Mouse (Mus musculus) heart, embryonic 11.5 days (tissue): ENCODE measurements around the gene 3110001I22Rik. TPM values are rescaled to one million over a fixed set of nuclear protein-coding genes. Genes with fewer than 3 reads are reported as not detected.

Experiments
- ATAC-seq: fragments of 200-750 bp; cut with Nextera tagmentation; replicated peaks from 2 replicates; pipeline ENCODE4 v1.8.0; 2017; ENCODE audit warnings: moderate library complexity; ENCODE audit not compliant: insufficient number of reproducible peaks, low FRiP score, low TSS enrichment
- H3K27ac ChIP-seq: fragments of 300-500 bp; sonication (generic); 2 replicates; pipeline ENCODE4 v1.5.1; 2014; ENCODE audit warnings: mild to moderate bottlenecking, low read depth, low read length
- H3K27me3 ChIP-seq: fragments of 300-500 bp; sonication (generic); 2 replicates; pipeline ENCODE4 v1.6.1; 2014; ENCODE audit warnings: mild to moderate bottlenecking, low read length, mixed read lengths; ENCODE audit not compliant: control insufficient read depth, insufficient read depth
- H3K36me3 ChIP-seq: fragments of 300-500 bp; sonication (generic); 2 replicates; pipeline ENCODE4 v1.6.1; 2014; ENCODE audit warnings: mild to moderate bottlenecking, low read length, moderate library complexity, mixed read lengths; ENCODE audit not compliant: control insufficient read depth, insufficient read depth
- H3K4me1 ChIP-seq: fragments of 300-500 bp; sonication (generic); 2 replicates; pipeline ENCODE4 v1.6.1; 2014; ENCODE audit warnings: low read length; ENCODE audit not compliant: control insufficient read depth, insufficient read depth
- H3K4me2 ChIP-seq: fragments of 300-500 bp; sonication (generic); 2 replicates; pipeline ENCODE4 v1.6.1; 2014; ENCODE audit warnings: mild to moderate bottlenecking, moderate library complexity
- H3K4me3 ChIP-seq: fragments of 300-500 bp; sonication (generic); 2 replicates; pipeline ENCODE4 v1.5.1; 2014; ENCODE audit warnings: low read depth, low read length
- H3K9ac ChIP-seq: fragments of 300-500 bp; sonication (generic); 2 replicates; pipeline ENCODE4 v1.6.1; 2014; ENCODE audit warnings: mild to moderate bottlenecking, low read depth, low read length, moderate library complexity
- H3K9me3 ChIP-seq: fragments of 300-500 bp; sonication (generic); replicated peaks from 2 replicates; pipeline ENCODE4 v1.6.1; 2016; ENCODE audit warnings: low read length; ENCODE audit not compliant: control insufficient read depth
- WGBS: fragments of 180-500 bp; shearing (Covaris S2); extraction: QIAGEN DNeasy Blood & Tissue Kit; methylation state at CpG from one replicate; pipeline ENCODE4 v1.1.7; 2014; ENCODE audit not compliant: insufficient replicate concordance; 5-methylcytosine and 5-hydroxymethylcytosine counted together
- polyA plus RNA-seq: library from polyadenylated mRNA; unstranded; fragments of >200 nt; fragmentation: Nextera tagmentation; extraction: Ambion mirVana; gene quantifications from 2 replicates; pipeline ENCODE4 v1.2.1, GENCODE M21; 2014

3110001I22Rik gene
- polyA plus RNA-seq, 1 experiment from 2014 or later = 4.4 TPM

DNA sequence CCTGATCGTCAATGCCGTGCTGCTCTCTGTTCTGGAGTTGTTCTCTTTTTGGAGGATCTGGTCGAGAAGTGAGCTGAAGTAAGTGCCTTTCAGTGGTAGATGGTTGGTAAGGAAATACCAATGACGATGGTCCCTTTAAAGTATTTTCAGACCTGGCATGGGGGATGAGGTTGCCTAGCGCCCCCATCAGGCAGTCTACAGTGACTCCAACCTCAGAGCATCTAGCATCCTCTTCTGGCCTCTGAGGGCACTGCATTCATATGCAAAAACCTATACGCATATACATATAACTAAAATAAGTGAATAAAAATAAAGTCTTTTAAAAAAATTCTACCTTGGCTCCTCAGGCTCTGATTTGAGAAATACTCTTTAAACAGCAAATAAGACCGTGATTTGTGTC is 27.3 kb downstream of the 3110001I22Rik start:
- Histone ChIP-seq H3K9ac (no peak overlapping the region), H3K36me3 (peaks cover 26% of the 10 kb centered on the region; the same call in 1 of the 2 replicates), H3K4me1 (no peaks in the 10 kb centered on the region), H3K27me3 (no peaks in the 10 kb centered on the region), H3K27ac (no peak overlapping the region), H3K4me3 (no peak overlapping the region), H3K9me3 (no peaks in the 10 kb centered on the region), H3K4me2 (no peak overlapping the region)
- ATAC-seq = no peak
- WGBS = 88% methylated on average over 7 of the region's 7 CpGs

DNA sequence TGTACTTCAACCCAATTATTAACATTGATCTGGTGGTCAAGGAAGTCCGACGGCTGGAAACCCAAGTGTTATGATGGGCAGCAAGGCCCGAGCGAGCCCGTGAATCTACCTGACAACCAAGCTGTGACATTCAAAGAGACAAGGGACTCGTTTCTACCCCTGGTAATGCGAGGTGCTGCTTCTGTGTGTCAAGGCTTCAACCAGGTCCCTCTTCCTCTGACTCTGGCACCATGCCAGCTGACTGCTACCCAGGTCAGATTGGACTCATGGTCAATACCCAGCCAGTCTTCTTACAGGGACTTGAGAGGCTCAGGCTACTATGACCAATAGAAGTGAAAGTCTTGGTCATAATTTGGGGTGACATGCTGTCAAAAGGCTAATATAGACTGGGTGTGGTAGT is 30.5 kb downstream of the 3110001I22Rik start:
- Histone ChIP-seq H3K4me3 (no peak overlapping the region), H3K36me3 (peaks cover 22% of the 10 kb centered on the region; the same call in 1 of the 2 replicates), H3K4me1 (no peaks in the 10 kb centered on the region), H3K9me3 (no peaks in the 10 kb centered on the region), H3K27ac (no peak overlapping the region), H3K4me2 (no peak overlapping the region), H3K9ac (no peak overlapping the region), H3K27me3 (no peaks in the 10 kb centered on the region)
- 93% methylated on average over 7 of the region's 7 CpGs for WGBS
- ATAC-seq = no peak

DNA sequence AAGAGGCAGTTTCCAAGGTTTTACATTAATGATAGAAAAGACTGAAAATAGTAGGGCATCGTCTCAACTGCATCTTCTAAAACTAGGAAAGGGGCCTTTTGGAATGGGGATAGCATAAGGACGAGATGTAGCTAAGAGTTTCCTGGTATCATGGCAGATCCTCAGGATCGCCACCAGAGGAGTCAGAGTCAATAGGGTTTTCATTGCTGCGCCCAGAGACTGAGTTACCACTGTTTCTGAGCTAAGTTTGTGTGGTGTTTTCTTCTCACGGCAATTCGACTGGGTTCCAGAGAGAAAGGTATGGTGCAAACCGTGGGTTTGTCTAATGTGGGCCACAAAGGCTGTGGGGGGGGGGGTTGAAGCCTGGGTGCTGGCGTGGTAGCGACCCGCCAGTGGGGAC is 32.9 kb downstream of the 3110001I22Rik start:
- Histone ChIP-seq H3K27ac (no peak overlapping the region), H3K36me3 (peaks cover 12% of the 10 kb centered on the region; the same call in 1 of the 2 replicates), H3K4me2 (no peak overlapping the region), H3K9ac (no peak overlapping the region), H3K4me3 (no peak overlapping the region), H3K9me3 (no peaks in the 10 kb centered on the region), H3K4me1 (no peaks in the 10 kb centered on the region), H3K27me3 (no peaks in the 10 kb centered on the region)
- 88% methylated on average over 10 of the region's 10 CpGs for WGBS
- no peak for ATAC-seq

DNA sequence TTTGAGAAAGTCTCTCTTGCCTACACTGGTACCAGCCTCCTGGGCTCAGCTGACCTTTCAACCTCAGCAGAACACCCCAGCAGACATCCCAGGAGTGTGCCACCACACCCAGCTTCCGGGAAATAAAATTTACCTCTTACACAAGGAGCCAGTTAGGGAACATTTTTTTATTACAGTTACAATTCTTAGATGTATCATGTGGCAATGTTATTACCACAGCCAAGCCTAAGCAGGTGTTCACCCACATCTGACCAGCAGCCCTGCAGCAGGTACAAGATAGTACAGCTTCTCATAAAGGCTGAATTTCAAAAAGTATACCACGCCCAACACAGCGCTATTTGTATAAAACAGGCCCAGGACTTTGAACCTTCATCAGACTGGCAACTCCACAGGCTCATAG is 43.2 kb downstream of the 3110001I22Rik start:
- H3K9me3 ChIP-seq = no peaks in the 10 kb centered on the region
- 92% methylated on average over 3 of the region's 3 CpGs for WGBS
- H3K36me3 ChIP-seq = no peaks in the 10 kb centered on the region
- H3K27me3 ChIP-seq = no peaks in the 10 kb centered on the region
- H3K27ac ChIP-seq = no peak overlapping the region
- no peak overlapping the region for H3K9ac ChIP-seq
- no peak overlapping the region for H3K4me2 ChIP-seq
- no peak for ATAC-seq
- H3K4me1 ChIP-seq = no peaks in the 10 kb centered on the region
- H3K4me3 ChIP-seq = no peak overlapping the region

DNA sequence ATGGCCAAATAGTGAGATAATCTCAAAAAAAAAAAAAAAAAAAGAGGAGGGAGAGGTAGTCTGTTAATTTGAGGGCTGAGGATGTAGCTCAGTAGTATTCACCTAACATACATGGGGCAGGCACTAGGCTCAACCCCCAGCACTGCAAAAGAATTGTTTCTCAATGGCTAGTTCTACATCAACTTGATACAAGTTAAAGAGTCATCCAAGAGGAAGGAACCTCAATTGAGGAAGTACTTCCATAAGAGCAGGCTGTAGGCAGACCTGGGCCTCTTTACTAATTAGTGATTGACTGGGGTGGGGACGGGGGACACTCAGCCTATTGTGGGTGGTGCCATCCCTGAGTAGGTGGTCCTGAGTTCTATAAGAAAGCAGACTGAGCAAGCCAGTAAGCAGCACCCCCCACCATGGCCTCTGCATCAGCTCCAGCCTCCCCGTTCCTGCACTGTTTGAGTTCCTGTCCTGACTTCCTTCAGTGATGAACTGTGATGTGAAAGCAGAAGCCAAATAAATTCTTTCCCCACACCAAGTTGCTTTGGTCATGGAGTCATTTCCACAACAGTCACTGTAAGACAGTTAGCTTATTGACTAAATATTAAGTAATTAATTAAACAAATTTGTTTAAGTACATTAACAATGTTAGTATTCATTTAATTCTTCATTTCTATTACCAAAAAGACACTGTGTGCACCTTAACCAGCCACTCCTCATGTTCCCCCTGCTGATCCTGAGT is 45.3 kb downstream of the 3110001I22Rik start:
- no peak overlapping the region for H3K4me2 ChIP-seq
- H3K4me3 ChIP-seq = no peak overlapping the region
- H3K36me3 ChIP-seq = no peaks in the 10 kb centered on the region
- no peak for ATAC-seq
- no peak overlapping the region for H3K9ac ChIP-seq
- no peaks in the 10 kb centered on the region for H3K4me1 ChIP-seq
- no peak overlapping the region for H3K27ac ChIP-seq
- 68% methylated on average over 2 of the region's 2 CpGs for WGBS
- H3K9me3 ChIP-seq = no peaks in the 10 kb centered on the region
- no peaks in the 10 kb centered on the region for H3K27me3 ChIP-seq

DNA sequence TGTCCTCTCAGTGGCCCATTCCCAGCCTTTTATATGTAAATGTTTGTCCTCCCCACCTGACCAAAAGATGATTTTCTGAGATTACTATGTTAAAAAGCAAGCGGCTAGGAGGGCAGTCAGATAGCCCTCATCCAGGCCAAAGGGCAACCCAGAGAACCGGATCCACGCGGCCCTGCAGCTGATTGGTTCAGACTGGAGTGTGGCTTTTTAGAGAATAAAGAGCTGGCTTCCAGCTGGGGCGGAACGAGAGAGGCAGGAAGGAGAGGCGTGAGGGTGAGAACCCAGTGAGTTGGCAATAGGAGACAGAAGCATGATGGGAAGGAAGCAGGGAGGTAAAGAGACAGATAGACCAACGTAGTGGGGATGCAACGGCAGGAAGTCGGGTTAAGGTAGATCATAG is 51.2 kb downstream of the 3110001I22Rik start:
- H3K4me2 ChIP-seq = no peak overlapping the region
- H3K9me3 ChIP-seq = no peaks in the 10 kb centered on the region
- no peaks in the 10 kb centered on the region for H3K27me3 ChIP-seq
- no peaks in the 10 kb centered on the region for H3K36me3 ChIP-seq
- ATAC-seq = no peak
- no peak overlapping the region for H3K27ac ChIP-seq
- no peak overlapping the region for H3K4me3 ChIP-seq
- 35% methylated on average over 10 of the region's 10 CpGs for WGBS
- H3K9ac ChIP-seq = no peak overlapping the region
- H3K4me1 ChIP-seq = no peaks in the 10 kb centered on the region

DNA sequence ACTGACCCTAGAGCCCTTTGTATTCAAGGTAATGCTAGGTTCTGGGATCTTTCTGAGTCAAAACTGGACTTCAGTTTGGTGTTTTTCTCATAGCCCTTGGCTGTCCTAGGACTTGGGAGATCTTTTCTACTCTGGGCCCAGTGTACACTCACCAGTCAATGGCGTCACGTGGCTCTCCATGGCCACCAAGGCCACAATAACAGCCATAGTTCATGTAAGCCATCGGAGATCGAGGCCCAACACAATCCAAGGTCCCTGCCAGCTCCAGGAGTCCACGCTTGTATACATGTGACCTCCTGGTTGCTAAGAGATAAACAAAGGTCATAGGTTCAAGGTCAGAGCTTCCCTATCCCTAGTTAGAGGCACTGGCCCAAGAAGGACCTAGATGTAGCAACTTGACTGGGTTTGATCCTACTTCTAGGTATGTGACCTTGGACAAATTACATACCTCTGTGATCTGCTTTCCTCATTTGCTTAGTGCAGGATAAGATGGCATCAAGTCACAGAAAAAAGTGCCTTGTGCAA is 56.1 kb downstream of the 3110001I22Rik start:
- 84% methylated on average over 5 of the region's 5 CpGs for WGBS
- no peaks in the 10 kb centered on the region for H3K27me3 ChIP-seq
- H3K9me3 ChIP-seq = no peaks in the 10 kb centered on the region
- H3K4me1 ChIP-seq = no peaks in the 10 kb centered on the region
- H3K27ac ChIP-seq = no peak overlapping the region
- H3K4me2 ChIP-seq = no peak overlapping the region
- no peak for ATAC-seq
- H3K4me3 ChIP-seq = no peak overlapping the region
- no peak overlapping the region for H3K9ac ChIP-seq
- no peaks in the 10 kb centered on the region for H3K36me3 ChIP-seq
